Mouse (Mus musculus) stomach, postnatal 0 days (tissue): ENCODE measurements around the gene Itm2c.

Experiments used
- CTCF ChIP-seq: IDR thresholded peaks from 2 replicates; pipeline ENCODE4 v1.5.1; 2016; ENCODE audit warnings: antibody characterized with exemption, low read depth, mild to moderate bottlenecking, moderate library complexity
- EP300 ChIP-seq: optimal IDR thresholded peaks from 2 replicates; pipeline ENCODE3; 2016; ENCODE audit warnings: antibody characterized with exemption

DNA sequence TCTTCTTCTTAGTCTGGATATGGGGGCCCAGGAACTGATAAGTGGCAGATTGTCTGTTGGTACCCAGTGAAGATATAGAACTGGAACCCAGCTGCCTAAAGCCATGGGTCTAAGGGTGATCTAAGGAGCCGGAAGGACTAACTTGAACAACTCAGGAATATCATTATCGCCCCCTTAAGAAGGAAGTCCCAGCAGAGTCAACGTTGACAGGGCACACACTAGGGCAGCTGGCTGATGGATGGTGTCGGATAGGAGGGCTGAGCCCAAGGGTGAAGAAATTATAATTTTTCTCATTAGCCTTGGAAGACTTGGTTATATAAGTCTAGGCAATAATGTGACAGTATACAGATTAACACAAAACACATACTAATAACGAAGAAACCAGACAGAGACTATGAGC lies 2.0 kb downstream of the Itm2c start:
- no peak for TF ChIP-seq CTCF
- no peak for TF ChIP-seq EP300
